Mouse (Mus musculus): Measurements from ENCODE around the gene Dcaf15.

Dcaf15 gene

GRCm38 (mm10) chr8:84065037-84065436 lies 39.5 kb downstream of the Dcaf15 start, which contains the start of gene Gm10643:
TSS of gene Gm10643 (minus strand) at chr8:84065137.
- no peak for DNase-seq

GRCm38 (mm10) chr8:84063861-84064610 lies 40.5 kb downstream of the Dcaf15 start:
- no peak for DNase-seq

GRCm38 (mm10) chr8:84060245-84060644 lies 44.3 kb downstream of the Dcaf15 start:
- DNase-seq: no peak

- DNase-seq: no peak
Observed at GRCm38 (mm10) chr8:84059226-84059625, 45.3 kb downstream of the Dcaf15 start.

- DNase-seq: no peak
Observed at GRCm38 (mm10) chr8:84057827-84058226, 46.7 kb downstream of the Dcaf15 start.

GRCm38 (mm10) chr8:84053229-84053628 lies 51.3 kb downstream of the Dcaf15 start:
- no peak for DNase-seq

- DNase-seq: no peak
Observed at GRCm38 (mm10) chr8:84052746-84053145, 51.8 kb downstream of the Dcaf15 start.

- no peak for DNase-seq
Observed at GRCm38 (mm10) chr8:84048171-84048570, 56.4 kb downstream of the Dcaf15 start.
